Mouse (Mus musculus): ENCODE results near the gene Slc22a3.

The Slc22a3 gene

GRCm38 (mm10) chr17:12467642-12468041 lies 39.9 kb downstream of the Slc22a3 start:
- no peak for DNase-seq (ENCODE audit: low spot score)

GRCm38 (mm10) chr17:12466501-12467000 lies 41.0 kb downstream of the Slc22a3 start:
- peak; percentile 8 for DNase-seq (ENCODE audit: low spot score)

- no peak for DNase-seq (ENCODE audit: low spot score)
Observed at GRCm38 (mm10) chr17:12461168-12461567, 46.3 kb downstream of the Slc22a3 start.

- DNase-seq (ENCODE audit: low spot score), result peak; percentile 13
Observed at GRCm38 (mm10) chr17:12455143-12455790, 52.2 kb downstream of the Slc22a3 start.

GRCm38 (mm10) chr17:12453691-12454090 lies 53.8 kb downstream of the Slc22a3 start:
- no peak for DNase-seq (ENCODE audit: low spot score)

- DNase-seq (ENCODE audit: low spot score), result no peak
Observed at GRCm38 (mm10) chr17:12452862-12453531, 54.5 kb downstream of the Slc22a3 start.

- DNase-seq (ENCODE audit: low spot score), result no peak
Observed at GRCm38 (mm10) chr17:12451234-12451633, 56.3 kb downstream of the Slc22a3 start.

GRCm38 (mm10) chr17:12444561-12444960 lies 62.9 kb downstream of the Slc22a3 start:
- DNase-seq (ENCODE audit: low spot score), result no peak

- DNase-seq (ENCODE audit: low spot score), result no peak
Observed at GRCm38 (mm10) chr17:12437771-12438170, 69.7 kb downstream of the Slc22a3 start.

- peak; percentile 17 for DNase-seq (ENCODE audit: low spot score)
Observed at GRCm38 (mm10) chr17:12431707-12432106, 75.8 kb downstream of the Slc22a3 start.

- no peak for DNase-seq (ENCODE audit: low spot score)
Observed at GRCm38 (mm10) chr17:12428369-12428768, 79.1 kb downstream of the Slc22a3 start.

GRCm38 (mm10) chr17:12427156-12427555 lies 80.3 kb downstream of the Slc22a3 start:
- DNase-seq (ENCODE audit: low spot score), result no peak

- no peak for DNase-seq (ENCODE audit: low spot score)
Observed at GRCm38 (mm10) chr17:12422143-12422542, 85.4 kb downstream of the Slc22a3 start.

GRCm38 (mm10) chr17:12420886-12421574 lies 86.5 kb downstream of the Slc22a3 start:
- DNase-seq (ENCODE audit: low spot score), result peak; percentile 14

GRCm38 (mm10) chr17:12419491-12420079 lies 87.9 kb downstream of the Slc22a3 start:
- peak; percentile 9 for DNase-seq (ENCODE audit: low spot score)

- peak; percentile 85 for DNase-seq (ENCODE audit: low spot score)
Observed at GRCm38 (mm10) chr17:12416250-12416895, 91.1 kb downstream of the Slc22a3 start.

GRCm38 (mm10) chr17:12415741-12416140 lies 91.8 kb downstream of the Slc22a3 start:
- DNase-seq (ENCODE audit: low spot score), result no peak

GRCm38 (mm10) chr17:12415031-12415735 lies 92.3 kb downstream of the Slc22a3 start:
- DNase-seq (ENCODE audit: low spot score), result no peak

- no peak for DNase-seq (ENCODE audit: low spot score)
Observed at GRCm38 (mm10) chr17:12412891-12413237, 94.6 kb downstream of the Slc22a3 start.

- DNase-seq (ENCODE audit: low spot score), result no peak
Observed at GRCm38 (mm10) chr17:12412181-12412890, 95.2 kb downstream of the Slc22a3 start.
